Comparison of ENCODE assay signal across 31 mouse cellular contexts in the genomic region with DNA sequence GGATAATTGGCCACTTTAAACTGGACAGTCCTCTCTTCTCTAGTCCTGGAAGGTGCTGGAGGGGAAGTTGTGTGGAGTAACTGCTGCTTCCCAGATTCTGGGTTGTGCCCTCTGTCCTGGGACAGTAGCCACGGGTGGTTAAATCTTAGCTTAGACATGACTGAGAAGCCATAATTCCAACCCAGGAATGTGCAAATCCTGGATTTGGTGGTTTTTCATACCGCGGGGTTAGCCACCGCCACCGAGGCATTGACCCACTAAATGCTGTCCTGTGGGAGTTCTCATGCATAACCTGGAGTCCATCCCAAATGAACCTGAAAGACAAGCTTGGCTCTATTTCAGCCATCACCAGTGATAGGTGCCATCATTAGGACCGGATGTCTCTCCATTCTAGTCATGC. TPM values are rescaled to one million over a fixed set of nuclear protein-coding genes. Genes with fewer than 3 reads are reported as not detected.
DNase-seq lines count a peak whose midpoint lies in the region; ATAC-seq and TF ChIP-seq lines count a peak whose summit lies in the region.
"Had no signal": no experiment of that assay in that cellular context is flagged by ENCODE, and none has a peak within 500 bp of the region (broad histone marks: within the 10 kb centered on the region; RNA-seq: fewer than 3 reads in every experiment).

No protein-coding gene starts in this region.

- no peak overlapping the region for H3K4me2 ChIP-seq in kidney, embryonic 15.5 days
- no peak overlapping the region for H3K4me2 ChIP-seq in kidney, postnatal 0 days (ENCODE audit: low read length)
- H3K4me2 ChIP-seq: hindbrain, embryonic 14.5 days; liver, embryonic 12.5 days; midbrain, embryonic 12.5 days; neural tube, embryonic 13.5 days had no signal

- no peak overlapping the region for H3K9ac ChIP-seq in heart, adult 2 months (ENCODE audit: low read depth, low read length)
- H3K9ac ChIP-seq in kidney, embryonic 15.5 days: no peak overlapping the region
- no peak overlapping the region for H3K9ac ChIP-seq in kidney, postnatal 0 days (ENCODE audit: low read depth, low read length)
- H3K9ac ChIP-seq: hindbrain, embryonic 14.5 days; liver, embryonic 12.5 days; liver, postnatal 0 days; midbrain, embryonic 12.5 days; neural tube, embryonic 13.5 days had no signal

- no peak for TF ChIP-seq CTCF in heart, adult 2 months (IDR thresholded peaks at IDR 0.05)
- no peak for TF ChIP-seq CTCF in kidney, adult 2 months (conservative IDR thresholded peaks at IDR 0.05; ENCODE audit: insufficient read depth, insufficient read length, low read depth, low read length)
- TF ChIP-seq CTCF in kidney, postnatal 0 days (IDR thresholded peaks at IDR 0.05; ENCODE audit: low read depth): no peak

- H3K27ac ChIP-seq in heart, adult 2 months: peak overlapping the region; percentile 29; the same call in 1 of the 2 replicates
- H3K27ac ChIP-seq in kidney, adult 2 months (ENCODE audit: insufficient read depth, low read depth, low read length): peak overlapping the region; percentile 20
- H3K27ac ChIP-seq in kidney, embryonic 15.5 days: no peak overlapping the region
- H3K27ac ChIP-seq in kidney, postnatal 0 days: 0 out of 2 replicates have a peak overlapping the region, but pooled peaks have one; percentile 28
- H3K27ac ChIP-seq: hindbrain, embryonic 14.5 days; midbrain, embryonic 12.5 days; neural tube, embryonic 13.5 days had no signal

- H3K9me3 ChIP-seq in kidney, embryonic 15.5 days (replicated peaks): no peaks in the 10 kb centered on the region
- H3K9me3 ChIP-seq in kidney, postnatal 0 days (replicated peaks; ENCODE audit: low read length): no peaks in the 10 kb centered on the region
- H3K9me3 ChIP-seq: liver, embryonic 12.5 days; midbrain, embryonic 12.5 days; neural tube, embryonic 13.5 days had no signal

- peaks cover 2% of the 10 kb centered on the region for H3K79me2 ChIP-seq in heart, adult 2 months (replicated peaks; ENCODE audit: control insufficient read depth, insufficient read depth, low read length)

- no peak for TF ChIP-seq POLR2A in heart, adult 2 months (IDR thresholded peaks at IDR 0.05; ENCODE audit: insufficient read depth, low read depth, low read length)
- no peak for TF ChIP-seq POLR2A in kidney, adult 2 months (IDR thresholded peaks at IDR 0.05; ENCODE audit: low read depth, low read length)

- peaks cover 16% of the 10 kb centered on the region for H3K36me3 ChIP-seq in heart, adult 2 months (ENCODE audit: control insufficient read depth, insufficient read depth, low read length)
- H3K36me3 ChIP-seq in kidney, adult 2 months (ENCODE audit: control insufficient read depth, insufficient read depth, low read length): no peaks in the 10 kb centered on the region; the same call in none of the 2 replicates
- H3K36me3 ChIP-seq in kidney, embryonic 15.5 days: peaks cover 44% of the 10 kb centered on the region
- H3K36me3 ChIP-seq in kidney, postnatal 0 days (ENCODE audit: insufficient read depth, low read length): 0 out of 2 replicates have a peak, but pooled peaks cover 12% of the 10 kb centered on the region

- ATAC-seq in kidney, embryonic 15.5 days (replicated peaks; ENCODE audit: low FRiP score): no peak
- peak; percentile 41 for ATAC-seq in kidney, postnatal 0 days (replicated peaks; ENCODE audit: low FRiP score, low read depth)
- ATAC-seq: activated CD4-positive, CD25-positive, alpha-beta regulatory T cell, adult 4 months; CD4-positive, CD25-positive, alpha-beta regulatory T cell, adult 4 months; liver, embryonic 12.5 days; liver, postnatal 0 days had no signal

- TF ChIP-seq EP300 in heart, adult 2 months (IDR thresholded peaks at IDR 0.05; ENCODE audit: insufficient read depth, low read depth, low read length): no peak

- 81% methylated on average over 6 of the region's 6 CpGs for WGBS in heart, adult 2 months
- 38% methylated on average over 6 of the region's 6 CpGs for WGBS in kidney, adult 2 months
- WGBS in kidney, embryonic 15.5 days: 70% methylated on average over 6 of the region's 6 CpGs
- WGBS in kidney, postnatal 0 days: 67% methylated on average over 6 of the region's 6 CpGs

- intact Hi-C loops in heart, adult 2 months (cut with DNase I): no loop called here
- intact Hi-C loops in heart, postnatal 25 days (cut with DNase I): no loop called here

- no peaks in the 10 kb centered on the region for H3K27me3 ChIP-seq in heart, adult 2 months (ENCODE audit: control insufficient read depth, insufficient read depth, low read length)
- H3K27me3 ChIP-seq in kidney, adult 2 months (replicated peaks; ENCODE audit: control insufficient read depth, insufficient read depth, low read length): no peaks in the 10 kb centered on the region
- no peaks in the 10 kb centered on the region for H3K27me3 ChIP-seq in kidney, embryonic 15.5 days
- no peaks in the 10 kb centered on the region for H3K27me3 ChIP-seq in kidney, postnatal 0 days (ENCODE audit: insufficient read depth, low read length)
- H3K27me3 ChIP-seq: midbrain, embryonic 12.5 days; neural tube, embryonic 13.5 days had no signal

- no peak overlapping the region for H3K4me3 ChIP-seq in heart, adult 2 months
- no peak overlapping the region for H3K4me3 ChIP-seq in kidney, adult 2 months (ENCODE audit: insufficient read depth, low read depth, low read length)
- H3K4me3 ChIP-seq in kidney, embryonic 15.5 days (replicated peaks): no peak overlapping the region
- no peak overlapping the region for H3K4me3 ChIP-seq in kidney, postnatal 0 days (replicated peaks; ENCODE audit: low read depth, low read length)
- H3K4me3 ChIP-seq: erythroblast, embryonic 14.5 days; liver, embryonic 12.5 days; megakaryocyte, embryonic 14.5 days; midbrain, embryonic 12.5 days; myocyte; neural tube, embryonic 13.5 days had no signal

- peaks cover 41% of the 10 kb centered on the region for H3K4me1 ChIP-seq in heart, adult 2 months (ENCODE audit: control insufficient read depth, insufficient read depth, low read length)
- peaks cover 46% of the 10 kb centered on the region for H3K4me1 ChIP-seq in kidney, adult 2 months (ENCODE audit: control insufficient read depth, insufficient read depth, low read length)
- H3K4me1 ChIP-seq in kidney, embryonic 15.5 days: peaks cover 59% of the 10 kb centered on the region
- peaks cover 22% of the 10 kb centered on the region for H3K4me1 ChIP-seq in kidney, postnatal 0 days (replicated peaks; ENCODE audit: insufficient read depth, low read length)
- H3K4me1 ChIP-seq: megakaryocyte, embryonic 14.5 days had no signal

- DNase-seq in heart, adult 2 months: no peak
- DNase-seq in heart, postnatal 25 days (ENCODE audit: low spot score): no peak
- peak; percentile 92 for DNase-seq in kidney, adult 2 months
- DNase-seq in kidney, postnatal 0 days (ENCODE audit: low spot score): no peak
- DNase-seq in T-cell, adult 2 months (ENCODE audit: low spot score): no peak
- DNase-seq in natural killer cell, adult 2 months (ENCODE audit: low spot score in 2 of 2): no peak
- DNase-seq: adrenal gland, adult 2 months; adrenal gland, postnatal 36 days; cerebellum, adult 2 months; heart, postnatal 14 days; layer of hippocampus, postnatal 36 days; liver, postnatal 0 days; right cerebral cortex, postnatal 4 days; thymus, adult 2 months; thymus, postnatal 36 days had no signal

RNA-seq across cellular contexts. Expression of a gene that starts 8.6 kb away (rescaled TPM):
- 10 to 100 TPM; 56.5 to 58.0 TPM for total RNA-seq in heart, adult 2 months (2021)
- 186 and 351 TPM in 2 replicates for polyA plus RNA-seq in heart, adult 2 months (2012; rRNA removed)
- 10 to 100 TPM; 64.4 to 75.8 TPM for total RNA-seq in heart, postnatal 25 days (2021)
- polyA plus RNA-seq in kidney, adult 2 months (2012; rRNA removed): 128 and 172 TPM in 2 replicates
- polyA plus RNA-seq in kidney, embryonic 15.5 days (2015; fragmentation: Nextera tagmentation; extraction: Ambion mirVana): 42.9 and 46.8 TPM in 2 replicates
- polyA plus RNA-seq in kidney, postnatal 0 days (2015; fragmentation: Nextera tagmentation; extraction: Ambion mirVana): 52.2 and 52.6 TPM in 2 replicates
- polyA plus RNA-seq: CD4-positive, CD25-positive, alpha-beta regulatory T cell, adult 4 months; erythroblast, embryonic 14.5 days had no signal

RNA-seq across cellular contexts. Expression of a gene that starts 59.2 kb away (rescaled TPM):
- total RNA-seq in heart, adult 2 months (2021): not detected
- 0.43 TPM in 1 of 2 replicates, not detected in the other for polyA plus RNA-seq in heart, adult 2 months (2012; rRNA removed)
- not detected for total RNA-seq in heart, postnatal 25 days (2021)
- 0.05 and 0.33 TPM in 2 replicates for polyA plus RNA-seq in kidney, adult 2 months (2012; rRNA removed)
- polyA plus RNA-seq in kidney, embryonic 15.5 days (2015; fragmentation: Nextera tagmentation; extraction: Ambion mirVana): 0.14 and 0.17 TPM in 2 replicates
- polyA plus RNA-seq in kidney, postnatal 0 days (2015; fragmentation: Nextera tagmentation; extraction: Ambion mirVana): 0.09 TPM in 1 of 2 replicates, not detected in the other
- total RNA-seq: adrenal gland, adult 2 months; adrenal gland, postnatal 36 days; gastrocnemius, adult 18-20 months; gastrocnemius, postnatal 4 days; heart, adult 8-10 months had no signal
- polyA plus RNA-seq: activated CD4-positive, CD25-positive, alpha-beta regulatory T cell, adult 4 months; adrenal gland, adult 2 months; CD4-positive, CD25-positive, alpha-beta regulatory T cell, adult 4 months; erythroblast, embryonic 14.5 days; heart, embryonic 14.5 days; large intestine, adult 2 months; midbrain, embryonic 12.5 days; neural tube, embryonic 13.5 days; spleen, adult 2 months; thymus, adult 2 months had no signal
